Mouse (Mus musculus) heart, embryonic 11.5 days (tissue): Measurements from ENCODE around the gene Vac14. TPM values are rescaled to one million over a fixed set of nuclear protein-coding genes. Genes with fewer than 3 reads are reported as not detected.

Experiments used
- ATAC-seq: fragments of 200-750 bp; cut with Nextera tagmentation; replicated peaks from 2 replicates; pipeline ENCODE4 v1.8.0; 2017; ENCODE audit warnings: moderate library complexity; ENCODE audit not compliant: insufficient number of reproducible peaks, low FRiP score, low TSS enrichment
- H3K27ac ChIP-seq: fragments of 300-500 bp; sonication (generic); 2 replicates; pipeline ENCODE4 v1.5.1; 2014; ENCODE audit warnings: mild to moderate bottlenecking, low read depth, low read length
- H3K27me3 ChIP-seq: fragments of 300-500 bp; sonication (generic); 2 replicates; pipeline ENCODE4 v1.6.1; 2014; ENCODE audit warnings: mild to moderate bottlenecking, low read length, mixed read lengths; ENCODE audit not compliant: control insufficient read depth, insufficient read depth
- H3K36me3 ChIP-seq: fragments of 300-500 bp; sonication (generic); 2 replicates; pipeline ENCODE4 v1.6.1; 2014; ENCODE audit warnings: mild to moderate bottlenecking, low read length, moderate library complexity, mixed read lengths; ENCODE audit not compliant: control insufficient read depth, insufficient read depth
- H3K4me1 ChIP-seq: fragments of 300-500 bp; sonication (generic); 2 replicates; pipeline ENCODE4 v1.6.1; 2014; ENCODE audit warnings: low read length; ENCODE audit not compliant: control insufficient read depth, insufficient read depth
- H3K4me2 ChIP-seq: fragments of 300-500 bp; sonication (generic); 2 replicates; pipeline ENCODE4 v1.6.1; 2014; ENCODE audit warnings: mild to moderate bottlenecking, moderate library complexity
- H3K4me3 ChIP-seq: fragments of 300-500 bp; sonication (generic); 2 replicates; pipeline ENCODE4 v1.5.1; 2014; ENCODE audit warnings: low read depth, low read length
- H3K9ac ChIP-seq: fragments of 300-500 bp; sonication (generic); 2 replicates; pipeline ENCODE4 v1.6.1; 2014; ENCODE audit warnings: mild to moderate bottlenecking, low read depth, low read length, moderate library complexity
- H3K9me3 ChIP-seq: fragments of 300-500 bp; sonication (generic); replicated peaks from 2 replicates; pipeline ENCODE4 v1.6.1; 2016; ENCODE audit warnings: low read length; ENCODE audit not compliant: control insufficient read depth
- WGBS: fragments of 180-500 bp; shearing (Covaris S2); extraction: QIAGEN DNeasy Blood & Tissue Kit; methylation state at CpG from one replicate; pipeline ENCODE4 v1.1.7; 2014; ENCODE audit not compliant: insufficient replicate concordance; 5-methylcytosine and 5-hydroxymethylcytosine counted together
- polyA plus RNA-seq: library from polyadenylated mRNA; unstranded; fragments of >200 nt; fragmentation: Nextera tagmentation; extraction: Ambion mirVana; gene quantifications from 2 replicates; pipeline ENCODE4 v1.2.1, GENCODE M21; 2014

The Vac14 gene
- polyA plus RNA-seq = 21.6 and 22.7 TPM in 2 replicates

- Histone ChIP-seq H3K4me1 (peaks cover 8% of the 10 kb centered on the region), H3K9ac (peak within 1 kb of the TSS; percentile 86), H3K9me3 (no peaks in the 10 kb centered on the region), H3K36me3 (no peaks in the 10 kb centered on the region), H3K4me2 (peak within 1 kb of the TSS; percentile 88), H3K4me3 (peak within 1 kb of the TSS; percentile 86), H3K27me3 (no peaks in the 10 kb centered on the region), H3K27ac (no peak within 1 kb of the TSS)
- peak; percentile 92 for ATAC-seq
- under 1% methylated on average over 64 of the region's 67 CpGs for WGBS
Measured at GRCm38 (mm10) chr8:110618391-110619207, at the start of gene Vac14. TSS of gene Vac14 (plus strand) at chr8:110618585.

GRCm38 (mm10) chr8:110592641-110593040 is 25.7 kb upstream of the Vac14 start:
- no peak overlapping the region for H3K4me3 ChIP-seq
- no peak for ATAC-seq
- no peaks in the 10 kb centered on the region for H3K36me3 ChIP-seq
- no peak overlapping the region for H3K4me2 ChIP-seq
- H3K9ac ChIP-seq = no peak overlapping the region
- H3K9me3 ChIP-seq = no peaks in the 10 kb centered on the region
- no peaks in the 10 kb centered on the region for H3K27me3 ChIP-seq
- no peaks in the 10 kb centered on the region for H3K4me1 ChIP-seq
- H3K27ac ChIP-seq = no peak overlapping the region
- 77% methylated on average over 9 of the region's 9 CpGs for WGBS

- Histone ChIP-seq H3K4me1 (no peaks in the 10 kb centered on the region), H3K27ac (no peak overlapping the region), H3K9ac (no peak overlapping the region), H3K4me2 (no peak overlapping the region), H3K36me3 (no peaks in the 10 kb centered on the region), H3K4me3 (no peak overlapping the region), H3K9me3 (no peaks in the 10 kb centered on the region), H3K27me3 (no peaks in the 10 kb centered on the region)
- 77% methylated on average over 6 of the region's 6 CpGs for WGBS
- ATAC-seq = no peak
Measured at GRCm38 (mm10) chr8:110594164-110594563, 24.2 kb upstream of the Vac14 start.

- ATAC-seq = no peak
- Histone ChIP-seq H3K9me3 (no peaks in the 10 kb centered on the region), H3K9ac (no peak overlapping the region), H3K27me3 (no peaks in the 10 kb centered on the region), H3K27ac (no peak overlapping the region), H3K4me1 (no peaks in the 10 kb centered on the region), H3K4me2 (no peak overlapping the region), H3K4me3 (no peak overlapping the region), H3K36me3 (no peaks in the 10 kb centered on the region)
- 3% methylated on average over 1 of the region's 1 CpGs for WGBS
Measured at GRCm38 (mm10) chr8:110604556-110604955, 13.8 kb upstream of the Vac14 start.

- H3K4me2 ChIP-seq = no peak overlapping the region
- H3K27me3 ChIP-seq = no peaks in the 10 kb centered on the region
- no peaks in the 10 kb centered on the region for H3K4me1 ChIP-seq
- 42% methylated on average over 6 of the region's 6 CpGs for WGBS
- ATAC-seq = no peak
- H3K4me3 ChIP-seq = no peak overlapping the region
- H3K27ac ChIP-seq = no peak overlapping the region
- no peaks in the 10 kb centered on the region for H3K36me3 ChIP-seq
- no peaks in the 10 kb centered on the region for H3K9me3 ChIP-seq
- H3K9ac ChIP-seq = no peak overlapping the region
Measured at GRCm38 (mm10) chr8:110605401-110606015, 12.9 kb upstream of the Vac14 start.

GRCm38 (mm10) chr8:110615730-110616129 is 2.7 kb upstream of the Vac14 start:
- Histone ChIP-seq H3K4me1 (peaks cover 8% of the 10 kb centered on the region), H3K4me2 (no peak overlapping the region), H3K9me3 (no peaks in the 10 kb centered on the region), H3K27ac (no peak overlapping the region), H3K4me3 (no peak overlapping the region), H3K9ac (no peak overlapping the region), H3K27me3 (peaks cover 3% of the 10 kb centered on the region; the same call in 1 of the 2 replicates), H3K36me3 (no peaks in the 10 kb centered on the region)
- 69% methylated on average over 3 of the region's 3 CpGs for WGBS
- no peak for ATAC-seq

GRCm38 (mm10) chr8:110617801-110618358 is 505 bp upstream of the Vac14 start:
- Histone ChIP-seq H3K27ac (no peak overlapping the region), H3K27me3 (no peaks in the 10 kb centered on the region), H3K36me3 (no peaks in the 10 kb centered on the region), H3K4me3 (peak overlapping the region; percentile 86), H3K9ac (peak overlapping the region; percentile 40; the same call in 1 of the 2 replicates), H3K4me2 (peak overlapping the region; percentile 88), H3K4me1 (peaks cover 8% of the 10 kb centered on the region), H3K9me3 (no peaks in the 10 kb centered on the region)
- 21% methylated on average over 14 of the region's 14 CpGs for WGBS
- no peak for ATAC-seq

GRCm38 (mm10) chr8:110619208-110619574 is 806 bp downstream of the Vac14 start:
- peak overlapping the region; percentile 86 for H3K4me3 ChIP-seq
- H3K4me1 ChIP-seq = peaks cover 8% of the 10 kb centered on the region
- no peak overlapping the region for H3K27ac ChIP-seq

More at GRCm38 (mm10) chr8:110619208-110619574, 806 bp downstream of the Vac14 start:
- WGBS = 26% methylated on average over 8 of the region's 8 CpGs
- Histone ChIP-seq H3K27me3 (no peaks in the 10 kb centered on the region), H3K4me2 (peak overlapping the region; percentile 88), H3K9me3 (no peaks in the 10 kb centered on the region), H3K36me3 (no peaks in the 10 kb centered on the region), H3K9ac (peak overlapping the region; percentile 86)
- ATAC-seq = no peak
